Mouse (Mus musculus) cerebellum, adult 9-11 months (tissue): ENCODE data around the gene Smarcc2.

Experiments
- DNase-seq: peaks from one replicate; pipeline ENCODE4 v3.0.0; 2022

Gene Smarcc2

GRCm38 (mm10) chr10:128458719-128459408 lies at the start of gene Smarcc2:
Gene Smarcc2 (plus strand): TSS chr10:128459248.
- peak; percentile 89 for DNase-seq

DNA sequence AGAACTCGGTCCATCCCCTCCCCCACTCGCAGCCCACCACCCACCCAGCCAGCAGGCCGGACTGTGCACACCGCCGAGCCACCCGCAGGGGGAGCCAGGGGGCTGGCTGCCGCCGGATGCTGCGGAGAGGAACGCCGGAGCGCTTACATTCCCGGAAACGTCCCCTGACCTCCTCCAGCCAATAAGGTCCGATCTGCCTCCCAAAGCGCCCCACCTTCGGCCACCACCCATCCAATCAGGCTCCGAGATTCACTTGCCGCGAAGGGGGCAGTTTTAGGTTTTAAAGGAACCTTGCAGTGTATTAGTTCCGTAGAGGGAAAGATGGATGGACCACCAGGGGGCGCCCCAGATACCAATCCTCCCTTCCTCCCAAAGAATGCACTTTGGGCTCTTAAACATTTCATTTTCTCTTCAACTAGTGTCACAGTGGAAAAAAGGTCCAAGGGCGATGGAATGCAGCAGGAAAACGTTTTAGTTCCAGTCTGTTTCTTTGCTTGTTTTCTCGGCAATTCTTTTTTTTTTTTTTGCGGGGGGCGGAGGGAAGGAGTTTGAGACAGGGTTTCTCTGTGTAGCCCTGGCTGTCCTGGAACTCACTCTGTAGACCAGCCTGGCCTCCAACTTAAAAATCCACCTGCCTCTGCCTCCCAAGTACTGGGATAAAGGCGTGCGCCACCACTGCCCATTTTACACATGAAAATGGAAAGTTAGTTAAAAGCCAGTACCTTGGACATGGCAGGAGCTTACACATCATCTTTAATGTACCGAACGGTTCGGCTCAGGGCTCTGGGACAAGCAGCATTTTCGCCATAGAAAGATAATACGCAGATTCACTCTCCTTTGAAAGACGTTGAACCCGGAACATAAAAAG lies 49.1 kb upstream of the Smarcc2 start:
- peak; percentile 98 for DNase-seq

DNA sequence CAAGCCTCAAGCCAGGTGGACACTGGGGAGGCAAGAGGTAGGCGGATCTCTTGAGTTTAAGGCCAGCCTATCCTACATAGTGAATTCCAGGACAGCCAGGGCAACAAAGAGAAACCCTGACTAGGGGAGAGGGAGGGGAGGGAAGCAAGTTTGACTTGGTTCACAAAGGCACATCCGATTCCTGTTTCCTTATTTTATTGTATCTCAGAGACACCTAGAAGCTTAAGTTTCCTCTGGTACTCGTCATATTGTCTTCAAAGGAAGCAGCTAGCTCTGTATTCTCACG lies 48.5 kb upstream of the Smarcc2 start:
- no peak for DNase-seq

DNA sequence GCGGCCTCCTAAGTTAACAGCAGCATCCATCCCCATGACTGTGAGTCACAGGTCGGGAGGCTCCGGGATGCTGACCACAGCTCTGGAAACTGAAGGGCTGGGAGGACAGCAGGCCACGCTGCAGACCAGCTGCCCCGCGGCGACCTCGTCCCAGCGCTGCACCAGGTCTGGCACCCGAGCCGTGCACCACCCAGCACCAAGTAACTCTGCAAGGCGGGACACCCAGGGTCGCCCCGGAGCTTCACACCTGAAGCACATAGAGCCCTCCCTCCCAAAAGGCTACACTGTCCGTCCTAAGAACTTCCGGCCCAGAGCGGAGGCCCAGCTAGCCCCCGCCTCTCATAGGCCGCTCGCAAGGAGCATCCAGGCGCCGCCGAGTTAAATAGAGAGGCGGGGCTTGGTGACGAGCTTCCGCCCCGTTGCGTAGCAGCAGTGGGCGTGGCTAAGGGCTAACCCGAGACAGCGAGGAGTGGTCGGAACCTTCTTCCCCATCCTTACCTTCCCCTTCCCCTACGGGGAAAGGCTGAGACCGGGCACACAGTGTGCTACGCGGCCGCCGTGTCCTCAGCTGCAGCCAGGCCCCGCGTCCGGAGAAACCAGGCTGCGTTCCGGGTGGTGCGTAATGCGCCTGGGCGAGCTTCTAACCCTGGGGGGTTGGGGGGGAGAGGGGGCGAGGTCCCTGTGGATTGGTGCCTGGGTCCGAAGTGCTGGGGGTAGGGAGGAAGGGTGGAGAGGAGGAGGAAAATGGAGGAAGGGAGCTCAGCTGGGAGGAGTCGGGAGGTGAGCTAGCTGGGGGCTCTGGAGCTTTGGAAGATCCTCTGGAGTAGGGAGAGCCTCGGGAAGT lies 47.6 kb upstream of the Smarcc2 start, which contains the start of the genes Nabp2 and Rnf41:
Gene Nabp2 (minus strand): TSS at position 282 of the 844 bp plus-strand sequence.
Gene Rnf41 (plus strand): TSS at position 447 of the 844 bp plus-strand sequence.
- peak; percentile 96 for DNase-seq

DNA sequence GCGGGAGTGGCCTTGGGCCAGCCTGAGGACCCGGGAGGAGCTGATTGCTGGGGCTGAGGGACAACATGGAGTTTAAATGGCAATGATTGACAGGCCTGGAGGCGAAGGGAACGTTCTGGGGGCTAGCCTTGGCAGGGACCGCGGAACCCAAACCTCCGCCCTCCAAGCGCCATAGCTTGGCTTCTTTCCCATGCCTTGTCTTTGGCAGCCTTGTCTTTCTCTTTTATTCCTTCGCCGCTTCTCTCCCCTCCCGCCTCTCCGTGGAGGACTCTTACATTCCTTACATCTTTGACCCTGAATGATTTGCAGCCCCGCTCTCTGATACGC lies 47.0 kb upstream of the Smarcc2 start:
- DNase-seq, result no peak

DNA sequence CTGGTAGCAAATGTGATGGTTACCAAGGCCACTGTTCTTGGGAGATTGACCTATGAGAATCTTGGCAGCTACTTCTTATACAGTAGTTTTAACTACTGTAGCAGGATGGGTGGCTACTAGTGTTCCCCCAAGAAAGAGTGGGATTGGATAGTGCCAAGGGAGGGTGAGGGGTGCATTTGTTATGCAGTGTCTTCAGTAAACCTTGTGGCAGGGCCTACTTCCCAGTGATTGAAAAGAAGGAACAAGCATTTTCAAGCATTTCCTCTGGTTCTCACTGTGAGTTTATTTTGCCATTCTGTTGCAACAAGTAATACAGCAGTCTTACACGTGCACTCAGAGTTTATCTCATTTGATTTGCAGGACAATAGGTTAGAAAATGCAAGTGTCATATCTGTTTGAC lies 46.5 kb upstream of the Smarcc2 start:
- DNase-seq, result no peak

DNA sequence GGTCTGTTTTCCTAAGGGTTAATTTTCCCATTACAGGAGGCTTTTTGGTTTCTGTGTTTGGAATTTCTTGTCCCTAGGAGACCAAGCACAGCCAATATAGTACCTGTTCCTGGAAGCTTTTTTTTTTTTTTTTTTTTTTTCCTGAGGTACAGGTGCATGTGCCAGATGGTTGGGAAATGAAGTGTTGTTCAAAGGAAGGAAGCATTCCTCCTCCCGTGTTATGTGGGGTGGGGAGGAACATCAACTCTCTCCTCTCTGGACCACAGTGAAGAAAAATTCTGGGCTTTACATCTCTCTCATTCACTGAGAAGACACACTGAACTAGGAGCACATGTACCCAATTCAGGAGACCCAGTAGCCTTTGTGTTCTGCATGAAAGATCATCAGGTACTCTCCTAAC lies 46.0 kb upstream of the Smarcc2 start:
- no peak for DNase-seq

DNA sequence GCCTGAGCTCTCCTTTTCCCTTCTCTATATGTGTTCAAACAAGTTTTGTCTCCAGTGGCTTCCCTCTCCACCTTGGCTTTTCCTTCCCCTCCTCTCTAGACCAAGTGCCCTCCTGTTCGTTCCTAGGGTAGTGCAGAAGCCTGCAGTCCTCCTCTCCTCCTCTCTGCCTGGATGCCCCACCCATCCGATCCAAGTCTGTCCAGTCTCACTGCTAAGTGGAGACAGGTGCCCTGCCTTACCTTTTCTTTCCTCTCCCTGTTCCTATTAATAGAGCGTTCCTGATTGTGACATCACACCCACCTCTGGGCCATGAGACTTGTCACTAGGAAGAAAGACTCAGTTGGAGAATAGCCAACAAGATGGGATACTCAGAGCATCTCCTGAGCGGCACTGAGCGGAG lies 44.2 kb upstream of the Smarcc2 start:
- DNase-seq, result no peak

GRCm38 (mm10) chr10:128422426-128422825 lies 36.6 kb upstream of the Smarcc2 start:
- no peak for DNase-seq

GRCm38 (mm10) chr10:128424604-128425003 lies 34.4 kb upstream of the Smarcc2 start:
- no peak for DNase-seq

GRCm38 (mm10) chr10:128425260-128425659 lies 33.8 kb upstream of the Smarcc2 start:
- no peak for DNase-seq

GRCm38 (mm10) chr10:128429052-128429451 lies 30.0 kb upstream of the Smarcc2 start:
- DNase-seq, result no peak

GRCm38 (mm10) chr10:128429454-128429853 lies 29.6 kb upstream of the Smarcc2 start:
- DNase-seq, result no peak

DNA sequence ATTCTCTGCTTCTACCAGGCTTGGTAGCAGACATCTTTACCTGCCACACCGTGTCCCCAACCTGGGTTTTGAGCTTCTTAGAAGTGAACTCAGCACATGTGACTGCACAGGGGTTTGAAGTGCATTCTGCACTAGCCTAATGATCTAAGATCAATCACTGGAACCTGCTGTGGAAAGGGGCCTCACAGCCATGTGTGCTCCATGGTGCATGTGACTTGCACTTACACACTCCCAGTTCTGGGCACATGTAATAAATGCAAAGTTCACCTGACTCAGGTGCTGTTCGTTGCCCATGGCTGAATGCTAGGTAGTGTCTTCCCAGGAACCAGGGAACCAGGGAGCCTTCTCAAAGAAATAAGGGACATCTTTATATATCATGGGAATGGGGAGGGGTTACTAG lies 25.6 kb upstream of the Smarcc2 start:
- DNase-seq, result no peak

- DNase-seq, result no peak
These were observed 24.4 kb upstream of the Smarcc2 start for GRCm38 (mm10) chr10:128434681-128435080.

DNA sequence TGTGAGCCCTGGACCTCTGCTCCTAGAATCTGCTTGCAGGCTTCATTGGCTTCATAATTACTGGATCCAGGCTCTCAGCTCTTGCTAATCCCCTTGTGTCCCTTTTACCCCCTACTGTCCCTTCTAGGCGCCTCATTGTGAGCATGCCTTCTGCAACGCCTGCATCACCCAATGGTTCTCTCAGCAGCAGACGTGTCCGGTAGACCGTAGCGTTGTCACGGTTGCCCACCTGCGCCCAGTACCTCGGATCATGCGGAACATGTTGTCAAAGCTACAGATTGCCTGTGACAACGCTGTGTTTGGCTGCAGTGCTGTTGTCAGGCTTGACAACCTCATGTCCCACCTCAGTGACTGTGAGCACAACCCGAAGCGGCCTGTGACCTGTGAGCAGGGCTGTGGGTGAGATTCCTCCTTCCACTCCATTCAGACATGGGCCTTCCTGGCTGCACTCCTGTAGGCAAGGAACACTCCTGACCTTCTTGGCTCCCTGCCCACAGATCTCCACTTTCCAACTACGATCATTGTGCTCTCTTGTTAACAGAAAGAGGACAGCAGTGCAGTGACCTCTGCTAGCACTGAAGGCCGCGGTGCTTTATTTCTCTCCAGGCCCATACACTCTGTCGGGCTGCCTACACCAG lies 23.7 kb upstream of the Smarcc2 start:
- DNase-seq, result peak; percentile 79

GRCm38 (mm10) chr10:128435873-128436272 lies 23.2 kb upstream of the Smarcc2 start:
- peak; percentile 63 for DNase-seq

DNA sequence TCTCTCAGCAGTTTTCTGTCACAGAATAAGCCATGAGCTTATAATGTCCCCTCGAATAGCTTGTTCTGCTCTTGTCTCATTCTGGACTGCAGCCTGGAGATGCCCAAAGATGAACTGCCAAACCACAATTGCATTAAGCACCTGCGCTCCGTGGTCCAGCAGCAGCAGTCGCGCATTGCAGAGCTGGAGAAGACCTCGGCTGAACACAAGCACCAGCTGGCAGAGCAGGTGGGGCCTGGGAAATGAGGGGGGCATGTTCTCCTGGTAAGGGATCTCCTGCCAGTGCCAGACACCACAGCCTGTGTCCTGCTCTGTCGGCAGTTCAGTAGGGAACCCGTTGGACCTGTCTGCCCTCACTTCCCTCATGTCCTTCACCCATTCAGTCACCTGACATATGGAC lies 22.7 kb upstream of the Smarcc2 start:
- peak; percentile 82 for DNase-seq

GRCm38 (mm10) chr10:128438675-128439279 lies 20.3 kb upstream of the Smarcc2 start:
- no peak for DNase-seq

- peak; percentile 52 for DNase-seq
These were observed 18.6 kb upstream of the Smarcc2 start for GRCm38 (mm10) chr10:128440407-128440806.

GRCm38 (mm10) chr10:128441324-128442119 lies 17.5 kb upstream of the Smarcc2 start:
- no peak for DNase-seq

DNA sequence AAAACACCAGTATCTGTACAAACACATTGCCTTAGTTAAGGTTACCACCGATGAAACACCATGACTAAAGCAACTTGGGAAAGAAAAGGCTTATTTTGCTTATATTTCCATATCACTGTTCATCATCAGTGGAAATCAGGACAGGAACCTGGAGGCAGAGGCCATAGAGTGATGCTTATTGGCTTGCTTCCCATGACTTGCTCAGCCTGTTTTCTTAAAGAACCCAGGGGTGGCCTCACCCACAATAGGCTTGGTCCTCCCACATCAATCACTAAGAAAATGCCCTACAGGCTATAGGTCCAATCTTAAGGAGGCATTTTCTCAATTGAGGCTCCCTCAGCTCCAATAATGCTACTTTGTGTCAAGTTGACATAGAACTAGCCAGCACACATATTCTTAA lies 16.3 kb upstream of the Smarcc2 start:
- DNase-seq, result no peak
